Mouse (Mus musculus) limb, embryonic 11.5 days (tissue): ENCODE measurements around the gene Ctsa. TPM values are rescaled to one million over a fixed set of nuclear protein-coding genes. Genes with fewer than 3 reads are reported as not detected.

Experiments
- ATAC-seq: fragments of 200-750 bp; cut with Nextera tagmentation; 2 replicates; pipeline ENCODE4 v1.8.0; 2017; ENCODE audit warnings: low read depth; ENCODE audit not compliant: insufficient number of reproducible peaks, low FRiP score, low TSS enrichment
- DNase-seq: peaks from one replicate; pipeline ENCODE4 v3.0.0-alpha.2; 2015; ENCODE audit warnings: low spot score
- H3K27ac ChIP-seq: fragments of 300-500 bp; sonication (generic); replicated peaks from 2 replicates; pipeline ENCODE4 v1.5.1; 2014; ENCODE audit warnings: low read depth, mild to moderate bottlenecking, low read length
- H3K27me3 ChIP-seq: fragments of 300-500 bp; sonication (generic); 2 replicates; pipeline ENCODE4 v1.6.1; 2014; ENCODE audit warnings: mild to moderate bottlenecking, low read length, mixed read lengths; ENCODE audit not compliant: control insufficient read depth, insufficient read depth
- H3K36me3 ChIP-seq: fragments of 300-500 bp; sonication (generic); 2 replicates; pipeline ENCODE4 v1.6.1; 2014; ENCODE audit warnings: mild to moderate bottlenecking, low read length, moderate library complexity, mixed read lengths; ENCODE audit not compliant: control insufficient read depth, insufficient read depth
- H3K4me1 ChIP-seq: fragments of 300-500 bp; sonication (generic); 2 replicates; pipeline ENCODE4 v1.6.1; 2014; ENCODE audit warnings: low read length, mixed read lengths; ENCODE audit not compliant: control insufficient read depth, insufficient read depth
- H3K4me2 ChIP-seq: fragments of 300-500 bp; sonication (generic); 2 replicates; pipeline ENCODE4 v1.6.1; 2014; ENCODE audit warnings: low read depth, mild to moderate bottlenecking, moderate library complexity; ENCODE audit not compliant: severe bottlenecking
- H3K4me3 ChIP-seq: fragments of 300-500 bp; sonication (generic); 2 replicates; pipeline ENCODE4 v1.5.1; 2014; ENCODE audit warnings: low read depth, low read length
- H3K9ac ChIP-seq: fragments of 300-500 bp; sonication (generic); 2 replicates; pipeline ENCODE4 v1.6.1; 2014; ENCODE audit warnings: mild to moderate bottlenecking, low read length
- H3K9me3 ChIP-seq: fragments of 300-500 bp; sonication (generic); 2 replicates; pipeline ENCODE4 v1.6.1; 2016; ENCODE audit warnings: low read length; ENCODE audit not compliant: control insufficient read depth
- WGBS: fragments of 180-500 bp; shearing (Covaris S2); extraction: QIAGEN DNeasy Blood & Tissue Kit; methylation state at CpG from one replicate; pipeline ENCODE4 v1.1.7; 2014; 5-methylcytosine and 5-hydroxymethylcytosine counted together
- polyA plus RNA-seq: library from polyadenylated mRNA; unstranded; fragments of >200 nt; fragmentation: Nextera tagmentation; extraction: Ambion mirVana; gene quantifications from 2 replicates; pipeline ENCODE4 v1.2.1, GENCODE M21; 2014

Gene Ctsa
- polyA plus RNA-seq, 1 experiment from 2014 or later = 95.8 TPM

DNA sequence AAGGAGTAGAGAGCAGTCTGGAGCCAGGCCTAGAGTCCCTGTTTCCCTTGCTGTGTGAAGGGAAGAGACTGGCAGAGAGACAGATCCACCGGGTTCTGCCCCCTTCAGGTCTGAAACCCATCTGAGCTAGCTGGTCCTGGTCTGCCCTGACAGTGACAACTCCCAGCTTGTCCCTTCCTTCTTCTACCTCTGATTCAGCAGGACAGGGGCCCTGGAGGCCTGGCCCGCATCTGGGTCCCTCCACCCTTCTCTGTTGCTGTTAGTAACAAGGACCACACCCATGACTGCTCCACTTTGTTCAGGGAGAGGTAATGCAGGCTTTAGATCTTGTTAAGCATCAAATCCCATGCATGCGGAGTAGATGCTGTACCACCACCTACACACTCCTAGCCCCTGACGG is 44.3 kb upstream of the Ctsa start:
- no peak overlapping the region for H3K9ac ChIP-seq
- no peak overlapping the region for H3K27ac ChIP-seq
- no peak for DNase-seq
- no peak for ATAC-seq
- no peaks in the 10 kb centered on the region; the same call in 1 of the 2 replicates for H3K36me3 ChIP-seq
- H3K4me3 ChIP-seq = no peak overlapping the region
- H3K9me3 ChIP-seq = no peaks in the 10 kb centered on the region
- 0 out of 2 replicates have a peak, but pooled peaks cover 2% of the 10 kb centered on the region for H3K4me1 ChIP-seq
- H3K27me3 ChIP-seq = no peaks in the 10 kb centered on the region
- H3K4me2 ChIP-seq = no peak overlapping the region
- WGBS = 77% methylated on average over 4 of the region's 4 CpGs

DNA sequence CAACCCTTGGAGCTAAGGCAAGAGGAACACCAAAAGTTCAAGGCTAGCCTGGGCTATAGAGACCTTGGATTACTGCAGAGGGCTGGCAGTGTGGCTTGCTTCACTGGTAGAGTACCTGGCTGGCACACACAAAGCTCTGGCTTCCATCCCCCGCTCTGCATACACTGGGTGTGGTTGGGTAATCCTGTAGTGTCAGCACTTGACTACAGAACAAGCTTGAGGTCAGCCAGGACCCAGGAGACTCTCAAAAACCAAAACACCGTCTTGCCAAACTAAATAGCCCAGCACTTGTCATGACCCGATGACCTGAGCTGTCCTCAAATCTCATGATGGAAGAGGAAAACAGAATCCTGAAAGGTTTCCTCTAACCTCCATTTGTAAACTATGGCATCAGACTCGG is 42.2 kb upstream of the Ctsa start:
- WGBS = 81% methylated on average over 4 of the region's 4 CpGs
- no peak overlapping the region for H3K4me3 ChIP-seq
- H3K27me3 ChIP-seq = no peaks in the 10 kb centered on the region
- DNase-seq (no peak), ATAC-seq (no peak)
- H3K9me3 ChIP-seq = no peaks in the 10 kb centered on the region
- H3K4me2 ChIP-seq = no peak overlapping the region
- 0 out of 2 replicates have a peak, but pooled peaks cover 2% of the 10 kb centered on the region for H3K4me1 ChIP-seq
- no peak overlapping the region for H3K27ac ChIP-seq
- H3K9ac ChIP-seq = no peak overlapping the region
- H3K36me3 ChIP-seq = no peaks in the 10 kb centered on the region; the same call in 1 of the 2 replicates

DNA sequence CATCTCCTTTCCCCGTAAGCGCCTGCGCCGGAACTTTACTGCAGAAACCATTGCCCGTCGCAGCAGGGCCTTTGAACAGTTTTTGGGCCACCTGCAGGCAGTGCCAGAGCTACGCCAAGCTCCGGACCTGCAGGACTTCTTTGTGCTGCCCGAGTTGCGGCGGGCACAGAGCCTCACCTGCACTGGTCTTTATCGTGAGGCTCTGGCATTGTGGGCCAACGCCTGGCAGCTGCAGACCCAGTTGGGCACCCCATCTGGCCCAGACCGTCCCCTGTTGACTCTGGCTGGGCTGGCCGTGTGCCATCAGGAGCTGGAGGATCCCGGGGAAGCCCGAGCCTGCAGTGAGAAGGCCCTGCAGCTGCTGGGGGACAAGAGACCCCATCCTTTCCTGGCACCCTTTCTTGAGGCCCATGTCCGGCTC is 40.8 kb upstream of the Ctsa start:
- H3K4me2 ChIP-seq = no peak overlapping the region
- no peak overlapping the region for H3K9ac ChIP-seq
- 95% methylated on average over 18 of the region's 18 CpGs for WGBS
- H3K9me3 ChIP-seq = no peaks in the 10 kb centered on the region
- no peak overlapping the region for H3K4me3 ChIP-seq
- DNase-seq = no peak
- no peaks in the 10 kb centered on the region for H3K27me3 ChIP-seq
- no peak for ATAC-seq
- no peak overlapping the region for H3K27ac ChIP-seq
- H3K36me3 ChIP-seq = no peaks in the 10 kb centered on the region; the same call in 1 of the 2 replicates
- 0 out of 2 replicates have a peak, but pooled peaks cover 2% of the 10 kb centered on the region for H3K4me1 ChIP-seq

DNA sequence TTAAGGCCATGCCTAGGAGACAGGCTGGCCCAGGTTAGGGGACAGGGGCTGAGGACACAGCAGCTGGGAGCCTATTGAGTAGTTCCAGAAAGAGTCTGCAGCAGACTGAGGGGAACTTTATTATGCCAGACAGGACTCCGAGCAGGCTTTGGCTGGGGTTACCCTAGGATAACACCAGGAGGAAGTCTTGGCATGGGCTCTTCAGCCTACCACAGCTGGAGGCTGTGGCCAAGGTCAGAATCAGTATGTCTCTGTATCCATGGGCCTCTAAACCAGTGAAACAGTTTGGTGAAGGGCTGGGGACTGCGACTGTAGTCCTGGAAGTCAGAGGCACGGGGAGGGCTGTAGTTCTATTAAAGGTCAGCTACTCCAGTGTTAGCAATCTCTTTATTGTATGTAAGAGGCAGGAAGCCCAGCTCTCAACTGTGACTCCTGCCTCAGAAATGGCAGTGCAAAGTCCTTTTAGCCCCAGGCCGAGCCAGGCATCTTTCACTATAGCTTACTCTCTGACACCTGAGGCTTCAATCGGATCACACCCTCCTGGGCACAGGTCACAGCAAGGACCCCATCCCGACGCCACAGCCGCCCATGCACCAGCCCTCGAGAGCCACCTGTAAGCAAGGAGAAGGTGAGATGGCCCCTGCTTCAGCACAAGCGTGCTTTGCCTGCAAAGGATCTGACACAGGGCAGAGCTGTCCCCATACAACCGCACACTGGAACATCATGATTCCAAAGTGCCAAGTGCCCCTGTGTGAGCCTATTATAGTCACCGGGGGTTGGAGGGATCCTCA is 40.1 kb upstream of the Ctsa start:
- DNase-seq (no peak), ATAC-seq (no peak)
- Histone ChIP-seq H3K27me3 (no peaks in the 10 kb centered on the region), H3K36me3 (no peaks in the 10 kb centered on the region; the same call in 1 of the 2 replicates), H3K9ac (no peak overlapping the region), H3K4me3 (no peak overlapping the region), H3K27ac (no peak overlapping the region), H3K9me3 (no peaks in the 10 kb centered on the region), H3K4me2 (no peak overlapping the region; the same call in 1 of the 2 replicates), H3K4me1 (0 out of 2 replicates have a peak, but pooled peaks cover 2% of the 10 kb centered on the region)
- 93% methylated on average over 12 of the region's 12 CpGs for WGBS

DNA sequence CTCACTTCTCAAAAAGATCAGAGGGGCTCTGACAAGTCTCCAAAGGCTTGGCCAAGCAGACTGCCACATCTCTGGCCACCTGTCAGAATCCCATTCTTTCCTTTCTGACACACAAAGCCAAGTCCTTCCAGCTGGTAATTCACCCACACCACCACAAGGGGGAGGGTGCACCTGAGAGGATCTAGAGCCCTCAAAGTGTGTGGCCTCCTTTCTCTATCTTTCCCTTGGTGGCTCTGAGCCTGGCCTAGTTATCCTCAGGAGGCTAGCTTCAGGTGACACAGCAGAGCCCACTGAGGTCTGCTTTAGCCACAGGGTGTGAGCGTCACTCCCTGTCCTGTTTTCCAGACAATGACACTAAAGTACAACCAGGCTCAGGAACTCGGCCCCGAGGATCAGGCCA is 39.4 kb upstream of the Ctsa start:
- H3K36me3 ChIP-seq = peaks cover 4% of the 10 kb centered on the region; the same call in 1 of the 2 replicates
- no peak overlapping the region for H3K27ac ChIP-seq
- DNase-seq (peak; percentile 71), ATAC-seq (no peak)
- WGBS = 84% methylated on average over 3 of the region's 3 CpGs
- H3K9ac ChIP-seq = no peak overlapping the region
- 0 out of 2 replicates have a peak, but pooled peaks cover 2% of the 10 kb centered on the region for H3K4me1 ChIP-seq
- no peaks in the 10 kb centered on the region for H3K27me3 ChIP-seq
- H3K9me3 ChIP-seq = no peaks in the 10 kb centered on the region
- no peak overlapping the region for H3K4me3 ChIP-seq
- no peak overlapping the region for H3K4me2 ChIP-seq

DNA sequence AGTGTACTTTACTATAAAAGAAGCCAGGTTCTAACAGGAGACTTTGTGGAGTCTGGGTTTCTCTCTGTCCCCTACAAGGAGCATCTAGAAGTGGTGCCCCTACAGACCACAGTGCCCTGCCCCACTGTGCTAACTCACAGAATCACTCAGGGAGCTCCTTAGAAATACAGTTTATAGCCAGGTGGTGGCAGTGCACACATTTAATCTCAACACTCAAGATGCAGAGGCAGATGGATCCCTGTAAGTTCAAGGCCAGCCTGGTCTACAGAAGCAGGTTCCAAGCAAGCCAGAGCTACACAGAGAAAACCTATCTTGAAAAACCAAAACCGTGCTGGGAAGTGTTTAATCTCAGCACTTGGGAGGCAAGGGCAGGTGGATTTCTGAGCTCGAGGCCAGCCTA is 38.9 kb upstream of the Ctsa start:
- H3K36me3 ChIP-seq = peaks cover 4% of the 10 kb centered on the region; the same call in 1 of the 2 replicates
- no peak overlapping the region for H3K27ac ChIP-seq
- 90% methylated on average over 2 of the region's 2 CpGs for WGBS
- no peaks in the 10 kb centered on the region for H3K4me1 ChIP-seq
- H3K9me3 ChIP-seq = no peaks in the 10 kb centered on the region
- no peak for ATAC-seq
- H3K4me2 ChIP-seq = no peak overlapping the region
- no peak overlapping the region for H3K4me3 ChIP-seq
- no peaks in the 10 kb centered on the region for H3K27me3 ChIP-seq
- no peak for DNase-seq
- no peak overlapping the region for H3K9ac ChIP-seq

DNA sequence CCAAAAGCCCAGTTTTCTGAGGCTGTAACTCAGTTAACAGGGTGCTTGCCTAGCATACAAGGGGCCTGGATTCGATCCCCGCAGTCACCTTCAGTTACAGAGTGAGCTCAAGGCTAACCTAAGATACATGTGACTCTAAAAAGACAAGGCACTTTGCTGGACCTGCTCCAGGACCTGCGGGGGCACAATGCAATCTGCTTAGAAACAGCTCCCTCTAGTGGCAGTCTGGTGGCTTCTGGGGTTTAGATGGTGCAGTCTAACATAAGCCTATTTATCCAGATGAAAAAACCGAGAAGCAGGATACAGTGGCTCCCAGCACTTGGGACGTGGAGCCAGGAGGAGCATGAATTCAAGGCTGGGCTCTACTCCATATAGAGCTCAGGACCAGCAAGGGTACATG is 38.4 kb upstream of the Ctsa start:
- no peaks in the 10 kb centered on the region for H3K9me3 ChIP-seq
- no peak overlapping the region for H3K4me3 ChIP-seq
- H3K4me1 ChIP-seq = no peaks in the 10 kb centered on the region
- H3K27me3 ChIP-seq = no peaks in the 10 kb centered on the region
- no peak overlapping the region for H3K4me2 ChIP-seq
- H3K9ac ChIP-seq = no peak overlapping the region
- no peak overlapping the region for H3K27ac ChIP-seq
- WGBS = 44% methylated on average over 5 of the region's 5 CpGs
- H3K36me3 ChIP-seq = peaks cover 4% of the 10 kb centered on the region; the same call in 1 of the 2 replicates
- ATAC-seq = peak; percentile 58; the same call in 1 of the 2 replicates
- peak; percentile 82 for DNase-seq

DNA sequence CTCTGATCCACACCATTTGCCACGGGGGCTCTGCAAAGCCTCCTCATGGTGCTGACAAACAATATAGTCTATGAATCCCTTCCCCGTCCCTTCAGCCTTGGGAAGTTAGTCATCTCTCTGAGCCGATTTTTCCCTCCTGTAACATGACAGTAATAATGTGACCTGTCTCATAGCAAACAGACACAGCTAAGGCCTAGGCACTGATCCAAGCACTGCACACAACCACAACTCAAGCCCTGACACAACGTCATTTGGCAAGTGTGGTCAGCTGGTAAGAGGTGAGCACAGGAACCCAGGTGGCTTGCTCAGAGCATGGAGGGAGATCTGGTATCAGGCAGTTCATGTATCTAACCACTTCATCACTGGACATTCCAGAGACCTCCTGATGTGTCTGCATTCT is 36.8 kb upstream of the Ctsa start:
- WGBS = 88% methylated on average over 4 of the region's 4 CpGs
- no peak for ATAC-seq
- Histone ChIP-seq H3K9ac (no peak overlapping the region), H3K27ac (no peak overlapping the region), H3K36me3 (peaks cover 6% of the 10 kb centered on the region; the same call in 1 of the 2 replicates), H3K9me3 (no peaks in the 10 kb centered on the region), H3K4me3 (no peak overlapping the region), H3K4me2 (no peak overlapping the region), H3K4me1 (no peaks in the 10 kb centered on the region), H3K27me3 (no peaks in the 10 kb centered on the region)
- DNase-seq = no peak
